Mouse (Mus musculus) neutrophil, adult 59 days (primary cell): ENCODE data around the gene Adh7. TPM values are rescaled to one million over a fixed set of nuclear protein-coding genes. Genes with fewer than 3 reads are reported as not detected.

Experiments
- total RNA-seq, 2 experiments: library from RNA; stranded (reverse); gene quantifications; 1 replicate in 1 of 2; 2 replicates in 1 of 2; pipeline ENCODE4 v1.2.4; 2023

Adh7 gene
- not detected for total RNA-seq

DNA sequence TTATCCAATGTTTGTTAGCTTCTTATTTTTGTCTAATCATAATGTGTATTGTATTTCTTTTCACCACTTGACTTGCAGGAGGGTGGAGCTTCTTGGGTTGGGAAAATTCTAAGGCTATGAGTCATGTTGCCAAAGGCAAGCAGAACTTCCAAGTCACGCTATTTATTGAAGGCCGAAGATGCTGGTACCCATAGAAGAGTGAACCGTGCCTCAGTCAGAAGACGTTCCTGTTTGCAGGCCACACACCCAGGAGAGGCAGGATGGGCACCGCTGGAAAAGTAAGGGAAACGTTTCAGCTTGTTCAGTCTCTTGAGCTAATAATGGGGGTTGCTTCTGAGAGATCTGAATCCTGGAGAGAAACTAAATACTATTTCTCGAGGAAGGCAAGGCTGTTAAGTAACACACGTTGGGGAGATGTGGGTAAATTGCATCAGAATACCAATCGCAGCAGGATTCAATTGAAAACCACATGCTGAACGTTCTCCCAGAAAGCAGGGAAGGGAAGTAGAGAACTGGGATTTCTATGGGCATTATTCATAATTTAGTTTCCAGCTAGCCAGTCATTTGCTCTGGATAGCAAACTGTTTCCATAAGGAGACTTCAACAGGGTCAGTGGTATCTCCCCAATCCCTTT lies at the start of gene Adh7:
TSS of gene Adh7 (plus strand) at position 130 of the 634 bp plus-strand sequence.

DNA sequence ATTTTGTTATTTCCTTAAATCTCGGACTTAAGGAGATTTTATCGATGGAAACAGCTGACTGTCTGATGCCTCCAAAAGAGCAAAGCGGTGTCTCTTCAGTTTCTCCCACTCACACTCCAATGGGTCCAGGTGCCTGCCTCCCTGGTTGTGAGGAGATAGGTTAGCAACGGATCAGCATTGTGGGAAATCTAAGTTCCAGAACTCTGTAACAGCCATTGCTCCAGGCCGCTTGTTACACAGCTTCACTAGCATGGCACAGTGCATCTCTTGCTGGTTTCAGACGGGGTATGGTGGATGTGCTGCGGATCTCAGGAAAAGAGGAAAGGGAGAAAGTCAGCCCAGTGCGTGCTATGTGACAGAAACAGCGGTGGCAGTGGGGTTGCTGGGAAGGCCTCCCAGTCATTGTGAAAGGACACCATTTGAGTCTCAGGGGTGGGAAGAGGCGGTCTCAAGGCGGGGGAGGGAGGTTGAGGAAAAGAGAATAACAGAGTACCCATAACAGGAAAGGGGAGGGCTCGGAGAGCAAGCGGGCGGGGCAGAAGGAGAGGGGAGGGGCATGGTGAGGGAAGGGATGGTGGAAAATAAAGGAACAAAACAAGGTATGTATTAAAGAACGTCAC lies 23.8 kb upstream of the Adh7 start, which contains the start of gene 4930579F01Rik:
TSS of gene 4930579F01Rik (minus strand) at position 143 of the 620 bp plus-strand sequence.

DNA sequence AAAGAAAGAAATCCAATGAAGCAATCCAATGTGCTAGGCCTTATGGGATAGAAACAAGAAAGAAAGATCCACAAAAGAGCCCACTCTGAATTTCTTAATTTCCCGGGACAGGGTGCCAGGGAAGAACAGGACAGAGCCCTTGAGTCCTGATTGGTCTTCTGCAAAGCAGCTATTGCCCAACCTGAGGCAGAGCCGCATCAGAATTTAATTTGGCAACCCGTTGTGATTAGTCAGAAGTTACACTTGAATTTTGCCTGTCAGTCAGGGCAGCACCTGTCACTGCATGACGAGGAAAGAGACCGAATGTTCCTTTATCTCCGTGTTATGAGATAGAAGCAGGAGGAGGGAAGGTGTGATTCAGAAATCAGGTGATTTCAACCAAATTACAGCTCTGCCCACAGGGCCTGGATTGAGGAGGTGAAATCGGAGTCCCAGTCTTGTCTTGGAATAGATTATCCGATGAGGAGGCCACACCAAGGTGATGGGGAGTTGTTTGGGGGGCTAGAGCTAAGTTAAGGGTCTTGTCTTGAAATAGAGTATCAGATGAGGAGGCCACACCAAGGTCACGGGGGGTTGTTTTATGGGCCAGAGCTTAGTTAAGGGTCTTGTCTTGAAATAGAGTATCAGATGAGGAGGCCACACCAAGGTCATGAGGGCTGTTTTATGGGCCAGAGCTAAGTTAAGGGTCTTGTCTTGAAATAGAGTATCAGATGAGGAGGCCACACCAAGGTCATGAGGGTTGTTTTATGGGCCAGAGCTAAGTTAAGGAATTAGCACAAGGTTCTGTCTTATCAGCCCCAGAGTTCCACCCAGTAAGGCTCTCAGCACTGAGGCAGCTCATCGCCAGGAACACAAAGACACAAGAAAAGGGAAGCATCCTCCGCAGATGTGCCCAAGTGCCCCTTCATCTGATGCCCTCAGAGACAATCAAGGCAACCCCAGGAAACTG lies 43.4 kb downstream of the Adh7 start, which contains the start of gene Adh1:
TSS of gene Adh1 (plus strand) at position 271 of the 949 bp plus-strand sequence.

Other genes starting within 250 kb of the Adh7 start
- 10 to 100 TPM; 44.5 to 48.6 TPM for gene Dapp1, start 236.2 kb upstream of the Adh7 start, total RNA-seq
- gene 1110002E22Rik, start 152.7 kb upstream of the Adh7 start, total RNA-seq = not detected
- not detected for gene Gm5105, start 150.4 kb upstream of the Adh7 start, total RNA-seq
- gene Trmt10a, start 74.3 kb upstream of the Adh7 start, total RNA-seq = 1 to 10 TPM; 3.6 to 3.9 TPM
- gene Mttp, start 72.8 kb upstream of the Adh7 start, total RNA-seq = under 1 TPM; 0.53 to 0.69 TPM
- not detected for gene 4930579F01Rik, start 23.9 kb upstream of the Adh7 start, total RNA-seq
- under 1 TPM in 1 of 2 experiments, not detected in 1; 0.47 TPM for gene Adh1, start 43.2 kb downstream of the Adh7 start, total RNA-seq
- gene Adh6a, start 95.5 kb downstream of the Adh7 start, total RNA-seq = not detected
- gene Adh6b, start 124.0 kb downstream of the Adh7 start, total RNA-seq = not detected
- gene Adh4, start 197.7 kb downstream of the Adh7 start, total RNA-seq = not detected
- gene Adh5, start 225.3 kb downstream of the Adh7 start, total RNA-seq = 10 to 100 TPM; 26.4 to 33.3 TPM